Mouse (Mus musculus) gastrocnemius, postnatal 14 days (tissue): ENCODE data around the gene Cd34. TPM values are rescaled to one million over a fixed set of nuclear protein-coding genes. Genes with fewer than 3 reads are reported as not detected.

ENCODE experiments used
- DNase-seq: peaks from one replicate; pipeline ENCODE4 v3.0.0; 2021; ENCODE audit warnings: mixed read lengths
- intact Hi-C: fragments of 180-260 bp; cut with DNase I; formaldehyde crosslinking; loops from one replicate; pipeline ENCODE4 v1.15.1; 2025; ENCODE audit warnings: low total_unique reads
- total RNA-seq, 2 experiments: library from RNA; stranded (reverse); gene quantifications; 2 replicates each; pipeline ENCODE4 v1.2.3; 2021

Cd34 gene
- total RNA-seq, 2 experiments from 2014 or later, result 105 to 136 TPM

- no peak for DNase-seq
- intact Hi-C loops, result no loop called here
Measured at GRCm38 (mm10) chr1:194955749-194956148, 17.1 kb downstream of the Cd34 start.

- intact Hi-C loops, result no loop called here
- DNase-seq, result no peak
Measured at GRCm38 (mm10) chr1:194957021-194957420, 18.4 kb downstream of the Cd34 start.

GRCm38 (mm10) chr1:194962181-194962580 lies 23.6 kb downstream of the Cd34 start:
- peak; percentile 57 for DNase-seq

GRCm38 (mm10) chr1:194962712-194963111 lies 24.1 kb downstream of the Cd34 start:
- intact Hi-C loops, result loop anchor here (2.0 to 5.0 kb wide), 2 partner anchors 82 to 120 kb away; no protein-coding TSS in a partner anchor
- no peak for DNase-seq

More at GRCm38 (mm10) chr1:194962181-194962580, 23.6 kb downstream of the Cd34 start:
- intact Hi-C loops, result loop anchor here (2.0 to 5.0 kb wide), 2 partner anchors 81 to 120 kb away; no protein-coding TSS in a partner anchor

- DNase-seq, result no peak
- intact Hi-C loops, result loop anchor here (10.0 kb wide), 1 partner anchor 53 kb away; no protein-coding TSS in a partner anchor
Measured at GRCm38 (mm10) chr1:194971980-194972379, 33.4 kb downstream of the Cd34 start.

- intact Hi-C loops, result loop anchor here (10.0 kb wide), 1 partner anchor 49 kb away; no protein-coding TSS in a partner anchor
- peak; percentile 91 for DNase-seq
Measured at GRCm38 (mm10) chr1:194976164-194976516, 37.5 kb downstream of the Cd34 start.

- peak; percentile 75 for DNase-seq
- intact Hi-C loops, result loop anchor here (10.0 kb wide), 1 partner anchor 48 kb away; no protein-coding TSS in a partner anchor
Measured at GRCm38 (mm10) chr1:194976517-194977370, 38.1 kb downstream of the Cd34 start.

- DNase-seq, result no peak
- intact Hi-C loops, result loop anchor here (10.0 kb wide), 1 partner anchor 47 kb away; no protein-coding TSS in a partner anchor
Measured at GRCm38 (mm10) chr1:194977371-194977761, 38.7 kb downstream of the Cd34 start.

GRCm38 (mm10) chr1:194977946-194978720 lies 39.5 kb downstream of the Cd34 start:
- intact Hi-C loops, result loop anchor here (10.0 kb wide), 1 partner anchor 47 kb away; no protein-coding TSS in a partner anchor
- DNase-seq, result no peak

- DNase-seq, result no peak
- intact Hi-C loops, result no loop called here
Measured at GRCm38 (mm10) chr1:194980826-194981435, 42.3 kb downstream of the Cd34 start.

GRCm38 (mm10) chr1:194982931-194983690 lies 44.5 kb downstream of the Cd34 start:
- intact Hi-C loops, result no loop called here
- no peak for DNase-seq

GRCm38 (mm10) chr1:194984914-194985313 lies 46.3 kb downstream of the Cd34 start:
- intact Hi-C loops, result no loop called here
- DNase-seq, result no peak

GRCm38 (mm10) chr1:194985442-194986210 lies 47.0 kb downstream of the Cd34 start:
- intact Hi-C loops, result no loop called here
- no peak for DNase-seq

GRCm38 (mm10) chr1:194989024-194989423 lies 50.4 kb downstream of the Cd34 start:
- intact Hi-C loops, result no loop called here

GRCm38 (mm10) chr1:194990976-194991375 lies 52.4 kb downstream of the Cd34 start:
- intact Hi-C loops, result no loop called here
- no peak for DNase-seq

More at GRCm38 (mm10) chr1:194989024-194989423, 50.4 kb downstream of the Cd34 start:
- no peak for DNase-seq

- no peak for DNase-seq
Measured at GRCm38 (mm10) chr1:194991654-194992053, 53.0 kb downstream of the Cd34 start.

GRCm38 (mm10) chr1:194992589-194993317 lies 54.1 kb downstream of the Cd34 start:
- intact Hi-C loops, result no loop called here

More at GRCm38 (mm10) chr1:194991654-194992053, 53.0 kb downstream of the Cd34 start:
- intact Hi-C loops, result no loop called here

More at GRCm38 (mm10) chr1:194992589-194993317, 54.1 kb downstream of the Cd34 start:
- peak; percentile 19 for DNase-seq
